Mouse (Mus musculus) MEL (cell line): ENCODE results near the gene Sbno2. TPM values are rescaled to one million over a fixed set of nuclear protein-coding genes. Genes with fewer than 3 reads are reported as not detected.
A peak's percentile ranks its signal among the peaks of the same experiment; 100 is the strongest.

Experiments
- DNase-seq: peaks from one replicate; pipeline ENCODE4 v3.0.0; 2011; ENCODE audit warnings: low read depth, low spot score
- H3K27ac ChIP-seq: 2 replicates; pipeline ENCODE4 v1.5.1; 2012; ENCODE audit warnings: low read depth, mild to moderate bottlenecking, control low read depth, low read length, moderate library complexity; ENCODE audit not compliant: control insufficient read depth
- H3K27me3 ChIP-seq, 2 experiments: fragments of 150-350 bp in 1 of 2; sonication (generic) in 1 of 2; 2 replicates each; pipeline ENCODE4 v1.6.1; 2012; ENCODE audit warnings: low read length in 2 of 2, mild to moderate bottlenecking in 2 of 2, improper control_type of control experiment in 1 of 2, moderate library complexity in 1 of 2; ENCODE audit not compliant: insufficient read depth in 2 of 2, control insufficient read depth in 1 of 2
- H3K36me3 ChIP-seq, 2 experiments: 2 replicates each; pipeline ENCODE4 v1.6.1; 2012 to 2014; ENCODE audit warnings: low read length in 2 of 2, improper control_type of control experiment in 1 of 2, inconsistent platforms in 1 of 2, mild to moderate bottlenecking in 1 of 2; ENCODE audit not compliant: insufficient read depth in 2 of 2, control insufficient read depth in 1 of 2
- H3K4me1 ChIP-seq, 2 experiments: fragments of 150-350 bp in 1 of 2; sonication (generic) in 1 of 2; 2 replicates each; pipeline ENCODE4 v1.6.1; 2012; ENCODE audit warnings: low read length in 2 of 2, improper control_type of control experiment in 1 of 2, mild to moderate bottlenecking in 1 of 2; ENCODE audit not compliant: insufficient read depth in 2 of 2, control insufficient read depth in 1 of 2
- H3K4me3 ChIP-seq, 2 experiments: fragments of 150-350 bp in 1 of 2; sonication (generic) in 1 of 2; 2 replicates each; pipeline ENCODE4 v1.5.1; 2012; ENCODE audit warnings: low read depth in 2 of 2, low read length in 2 of 2, mild to moderate bottlenecking in 2 of 2, moderate library complexity in 2 of 2, control low read depth in 1 of 2, improper control_type of control experiment in 1 of 2; ENCODE audit not compliant: control insufficient read depth in 1 of 2, insufficient read depth in 1 of 2
- H3K79me2 ChIP-seq: 2 replicates; pipeline ENCODE4 v1.6.1; 2012; ENCODE audit warnings: mild to moderate bottlenecking, low read length, moderate library complexity; ENCODE audit not compliant: control insufficient read depth, poor library complexity, insufficient read depth
- H3K9ac ChIP-seq: 2 replicates; pipeline ENCODE4 v1.6.1; 2012; ENCODE audit warnings: low read depth, mild to moderate bottlenecking, control low read depth, low read length, moderate library complexity; ENCODE audit not compliant: control insufficient read depth, poor library complexity, severe bottlenecking
- H3K9me3 ChIP-seq: fragments of 150-350 bp; sonication (generic); replicated peaks from 2 replicates; pipeline ENCODE4 v1.6.1; 2012; ENCODE audit warnings: mild to moderate bottlenecking, low read length, improper control_type of control experiment, moderate library complexity; ENCODE audit not compliant: insufficient read depth
- CTCF ChIP-seq, 3 experiments: IDR thresholded peaks in 2 of 3; conservative IDR thresholded peaks in 1 of 3; 2 replicates each; pipeline ENCODE4 v1.5.1; 2011 to 2012; ENCODE audit warnings: low read length in 3 of 3, low read depth in 2 of 3, mild to moderate bottlenecking in 2 of 3, improper control_type of control experiment in 1 of 3, inconsistent platforms in 1 of 3, mixed read lengths in 1 of 3, moderate library complexity in 1 of 3; ENCODE audit not compliant: control insufficient read depth in 1 of 3, insufficient read depth in 1 of 3, poor library complexity in 1 of 3, severe bottlenecking in 1 of 3
- E2F4 ChIP-seq: IDR thresholded peaks from 2 replicates; pipeline ENCODE4 v1.6.1; 2011; ENCODE audit warnings: low read depth, low read length, improper control_type of control experiment, borderline replicate concordance
- ELF1 ChIP-seq: IDR thresholded peaks from 2 replicates; pipeline ENCODE4 v1.6.1; 2014; ENCODE audit warnings: low read depth, mild to moderate bottlenecking, inconsistent platforms, low read length, improper control_type of control experiment, moderate library complexity
- EP300 ChIP-seq, 2 experiments: IDR thresholded peaks; 2 replicates each; pipeline ENCODE4 v1.6.1; 2011; ENCODE audit warnings: improper control_type of control experiment in 2 of 2, low read length in 2 of 2, low read depth in 1 of 2, mild to moderate bottlenecking in 1 of 2
- ETS1 ChIP-seq: IDR thresholded peaks from 2 replicates; pipeline ENCODE4 v1.6.1; 2012; ENCODE audit warnings: low read depth, mild to moderate bottlenecking, inconsistent platforms, low read length, improper control_type of control experiment, moderate library complexity
- KAT2A ChIP-seq: conservative IDR thresholded peaks from 2 replicates; pipeline ENCODE4 v1.6.1; 2012; ENCODE audit warnings: low read depth, low read length, improper control_type of control experiment, inconsistent platforms
- MEF2A ChIP-seq: IDR thresholded peaks from 2 replicates; pipeline ENCODE4 v1.6.1; 2014; ENCODE audit warnings: low read depth, mild to moderate bottlenecking, inconsistent platforms, low read length, improper control_type of control experiment; ENCODE audit not compliant: poor library complexity, insufficient replicate concordance, severe bottlenecking; ENCODE audit errors: extremely low read depth
- MYB ChIP-seq: IDR thresholded peaks from 2 replicates; pipeline ENCODE4 v1.6.1; 2011; ENCODE audit warnings: mild to moderate bottlenecking, low read depth, low read length, improper control_type of control experiment
- MYC ChIP-seq: IDR thresholded peaks from 2 replicates; pipeline ENCODE4 v1.6.1; 2011; ENCODE audit warnings: low read depth, mild to moderate bottlenecking, low read length, improper control_type of control experiment, moderate library complexity
- NELFE ChIP-seq: IDR thresholded peaks from 2 replicates; pipeline ENCODE4 v1.6.1; 2011; ENCODE audit warnings: low read depth, low read length, improper control_type of control experiment
- POLR2A ChIP-seq, 2 experiments: IDR thresholded peaks; 2 replicates each; pipeline ENCODE4 v1.6.1; 2011 to 2012; ENCODE audit warnings: low read length in 2 of 2, mild to moderate bottlenecking in 2 of 2, control low read depth in 1 of 2, improper control_type of control experiment in 1 of 2, low read depth in 1 of 2, moderate library complexity in 1 of 2; ENCODE audit not compliant: control insufficient read depth in 1 of 2, insufficient read depth in 1 of 2, poor library complexity in 1 of 2
- POLR2AphosphoS2 ChIP-seq: IDR thresholded peaks from 2 replicates; pipeline ENCODE4 v1.6.1; 2011; ENCODE audit warnings: low read length, improper control_type of control experiment
- POLR2AphosphoS5 ChIP-seq: IDR thresholded peaks from 2 replicates; pipeline ENCODE4 v1.6.1; 2012; ENCODE audit warnings: low read depth, borderline replicate concordance, mild to moderate bottlenecking, inconsistent platforms, low read length, moderate library complexity, mixed read lengths
- RAD21 ChIP-seq: IDR thresholded peaks from 2 replicates; pipeline ENCODE4 v1.6.1; 2011; ENCODE audit warnings: mild to moderate bottlenecking, low read depth, low read length, improper control_type of control experiment
- RCOR1 ChIP-seq: IDR thresholded peaks from 2 replicates; pipeline ENCODE4 v1.6.1; 2012; ENCODE audit warnings: low read depth, mild to moderate bottlenecking, inconsistent platforms, low read length, improper control_type of control experiment
- SMC3 ChIP-seq: IDR thresholded peaks from 2 replicates; pipeline ENCODE4 v1.6.1; 2011; ENCODE audit warnings: low read depth, low read length, improper control_type of control experiment
- TAL1 ChIP-seq: IDR thresholded peaks from 2 replicates; pipeline ENCODE4 v1.6.1; 2012; ENCODE audit warnings: mild to moderate bottlenecking, inconsistent platforms, low read length, moderate library complexity, mixed read lengths
- TCF12 ChIP-seq: IDR thresholded peaks from 2 replicates; pipeline ENCODE4 v1.6.1; 2014; ENCODE audit warnings: low read depth, mild to moderate bottlenecking, inconsistent platforms, low read length, improper control_type of control experiment, moderate library complexity
- USF1 ChIP-seq: IDR thresholded peaks from 2 replicates; pipeline ENCODE4 v1.6.1; 2014; ENCODE audit warnings: low read depth, mild to moderate bottlenecking, inconsistent platforms, low read length, improper control_type of control experiment, moderate library complexity
- ZC3H11A ChIP-seq: IDR thresholded peaks from 2 replicates; pipeline ENCODE4 v1.6.1; 2012; ENCODE audit warnings: low read depth, mild to moderate bottlenecking, inconsistent platforms, low read length, improper control_type of control experiment
- ZKSCAN1 ChIP-seq: IDR thresholded peaks from 2 replicates; pipeline ENCODE4 v1.6.1; 2012; ENCODE audit warnings: low read depth, mild to moderate bottlenecking, inconsistent platforms, low read length, improper control_type of control experiment, moderate library complexity
- polyA plus RNA-seq, 2 experiments: library from polyadenylated mRNA; stranded (reverse) in 1 of 2; unstranded in 1 of 2; fragments of >175 nt in 1 of 2; fragments of >200 nt in 1 of 2; gene quantifications; 2 replicates each; pipeline versions ENCODE4 v1.2.1 to v1.2.4; 2012; ENCODE audit warnings: low replicate concordance in 2 of 2, low read depth in 1 of 2; ENCODE audit not compliant: insufficient read length in 2 of 2, insufficient read depth in 1 of 2, missing spikeins in 1 of 2
- total RNA-seq: library from RNA; depleted of rRNA; stranded (reverse); fragments of 300-350 nt; gene quantifications from 2 replicates; pipeline ENCODE4 v1.2.3, GENCODE M21; 2012

Gene Sbno2
- total and polyA plus RNA-seq, 3 experiments, result 15.8 to 29.0 TPM; not detected in 1

DNA sequence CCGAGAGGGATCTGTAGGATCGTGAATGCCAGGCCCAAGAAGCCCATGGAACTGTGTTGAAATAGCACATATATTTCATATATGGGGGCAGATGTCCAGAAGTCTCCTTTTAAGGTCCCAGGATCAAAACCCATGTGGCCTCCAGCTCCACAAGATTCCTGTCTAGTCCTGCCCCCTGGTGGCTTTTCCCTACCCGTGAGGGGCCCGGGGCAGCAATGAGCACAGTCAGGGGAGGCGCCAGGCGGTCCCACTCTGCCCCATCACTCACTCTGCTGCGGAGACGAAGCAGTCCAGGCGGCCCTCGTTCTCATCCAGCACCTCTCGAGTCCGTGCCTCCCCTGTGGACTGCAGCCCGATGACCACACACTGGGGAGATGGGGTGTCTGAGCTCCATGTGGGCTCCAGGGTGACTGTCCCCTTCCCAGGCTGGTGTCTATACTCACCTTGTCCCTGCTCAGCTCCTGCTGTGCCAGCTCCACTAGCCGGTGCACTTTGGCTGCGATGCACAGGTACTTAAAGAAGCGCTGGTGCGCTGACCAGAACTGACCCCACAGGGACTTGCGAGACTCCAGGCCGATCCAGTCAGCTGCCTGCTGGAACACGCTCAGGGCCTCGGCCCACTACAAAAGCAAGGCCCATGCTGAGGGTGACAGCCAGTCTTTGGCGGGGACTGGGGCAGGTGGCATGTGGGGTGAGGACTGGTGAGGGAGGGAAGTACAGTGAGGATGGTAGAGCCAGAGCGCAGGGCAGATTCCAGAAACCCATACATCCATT is 41.3 kb downstream of the Sbno2 start:
- no peaks in the 10 kb centered on the region for H3K27me3 ChIP-seq
- H3K9me3 ChIP-seq, result no peaks in the 10 kb centered on the region
- H3K9ac ChIP-seq, result no peak overlapping the region
- TF ChIP-seq SMC3 (peak; percentile 39), ZC3H11A (peak; percentile 31; the same call in 1 of the 2 replicates), CTCF (IDR thresholded peaks at IDR 0.05 in 2 of 3, conservative IDR thresholded peaks at IDR 0.05 in 1 of 3; ENCODE audit: control insufficient read depth in 1 of 3, insufficient read depth in 1 of 3, low read depth in 2 of 3, low read length in 3 of 3, poor library complexity in 1 of 3, severe bottlenecking in 1 of 3) (peak in 2 of 3 experiments; percentile 35 to 36; a peak in 3 of 6 replicates), RCOR1 (no peak), KAT2A (no peak), RAD21 (peak; percentile 14)
- no peaks in the 10 kb centered on the region for H3K79me2 ChIP-seq
- H3K4me3 ChIP-seq, result no peak overlapping the region
- no peak overlapping the region for H3K27ac ChIP-seq
- H3K4me1 ChIP-seq, result no peaks in the 10 kb centered on the region
- no peak for DNase-seq
- H3K36me3 ChIP-seq, result peaks cover 0 to 1% of the 10 kb centered on the region in 2 experiments; a peak in 1 of 4 replicates

- DNase-seq, result no peak
- Histone ChIP-seq H3K27me3 (no peaks in the 10 kb centered on the region), H3K36me3 (peaks cover 0 to 1% of the 10 kb centered on the region in 2 experiments; a peak in 1 of 4 replicates)
- TF ChIP-seq RCOR1 (no peak), POLR2AphosphoS2 (no peak), NELFE (no peak), MEF2A (no peak), POLR2A (IDR thresholded peaks at IDR 0.05; ENCODE audit: control insufficient read depth in 1 of 2, insufficient read depth in 1 of 2, low read depth in 1 of 2, low read length in 2 of 2, poor library complexity in 1 of 2) (no peak)
- TF ChIP-seq, all 39 proteins: peak for 0
- Histone ChIP-seq H3K4me1 (no peaks in the 10 kb centered on the region), H3K9ac (no peak overlapping the region), H3K79me2 (no peaks in the 10 kb centered on the region), H3K4me3 (no peak overlapping the region), H3K9me3 (no peaks in the 10 kb centered on the region), H3K27ac (no peak overlapping the region)
These were observed 42.3 kb downstream of the Sbno2 start for GRCm38 (mm10) chr10:80063104-80063503.

DNA sequence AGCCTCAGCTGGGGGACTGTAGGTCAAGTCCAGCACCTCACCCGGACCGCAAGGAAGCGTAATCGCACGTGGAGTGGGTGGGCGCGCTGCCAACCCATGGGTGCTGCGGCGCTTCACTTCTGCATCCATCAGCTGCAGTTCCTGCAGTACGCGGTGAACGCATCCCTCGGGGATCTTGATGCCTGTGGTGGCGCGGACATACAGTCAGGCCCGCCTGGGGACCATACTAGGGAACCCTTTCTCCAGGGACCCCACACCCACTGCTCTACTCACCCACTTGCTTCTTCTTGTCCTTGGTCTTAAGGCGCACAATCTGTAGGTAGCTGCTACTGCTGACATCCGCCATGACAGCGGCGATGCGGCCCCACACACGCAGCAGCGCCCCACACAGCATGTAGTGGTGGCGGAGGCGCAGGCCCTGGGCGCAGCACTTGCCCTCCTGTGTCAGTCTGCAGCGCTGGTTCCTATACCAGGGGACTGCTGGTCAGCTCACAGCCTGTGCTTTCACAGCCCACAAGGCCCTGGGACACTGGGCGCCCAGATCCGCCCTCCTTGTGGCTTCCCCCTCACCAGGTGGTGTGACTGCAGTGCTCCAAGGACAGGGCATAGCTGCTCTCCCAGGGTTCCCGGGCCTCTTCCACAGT is 47.6 kb downstream of the Sbno2 start:
- Histone ChIP-seq H3K36me3 (peaks cover 1 to 11% of the 10 kb centered on the region in 2 experiments; a peak in 2 of 4 replicates), H3K9ac (no peak overlapping the region), H3K4me1 (peaks cover 0 to 8% of the 10 kb centered on the region in 2 experiments; a peak in 2 of 4 replicates), H3K9me3 (no peaks in the 10 kb centered on the region), H3K27ac (no peak overlapping the region), H3K79me2 (peaks cover 20% of the 10 kb centered on the region), H3K4me3 (no peak overlapping the region), H3K27me3 (no peaks in the 10 kb centered on the region)
- no peak for TF ChIP-seq MEF2A
- no peak for TF ChIP-seq EP300 (IDR thresholded peaks at IDR 0.05; ENCODE audit: low read depth in 1 of 2, low read length in 2 of 2)
- no peak for TF ChIP-seq ZKSCAN1
- TF ChIP-seq ETS1, result no peak
- no peak for TF ChIP-seq SMC3
- TF ChIP-seq E2F4, result no peak
- TF ChIP-seq TAL1, result no peak
- no peak for TF ChIP-seq USF1
- no peak for TF ChIP-seq MYC
- no peak for TF ChIP-seq ZC3H11A
- no peak for TF ChIP-seq TCF12
- no peak for TF ChIP-seq ELF1
- TF ChIP-seq POLR2AphosphoS5, result no peak
- TF ChIP-seq MYB, result no peak
- no peak for DNase-seq
